Mouse (Mus musculus): ENCODE results near the gene Il21r.

GRCm38 (mm10) chr7:125649013-125649412 is 45.8 kb downstream of the Il21r start:
- TF ChIP-seq MAX (IDR thresholded peaks at IDR 0.05; ENCODE audit: low read depth) (no peak), CEBPB (IDR thresholded peaks at IDR 0.05; ENCODE audit: insufficient read depth, poor library complexity, severe bottlenecking) (no peak), TCF12 (IDR thresholded peaks at IDR 0.05; ENCODE audit: insufficient read depth, poor library complexity, severe bottlenecking) (peak; percentile 52), POLR2A (IDR thresholded peaks at IDR 0.05; ENCODE audit: insufficient read length, low read depth) (no peak), E2F4 (IDR thresholded peaks at IDR 0.05; ENCODE audit: insufficient read depth) (no peak), USF1 (IDR thresholded peaks at IDR 0.05; ENCODE audit: low read depth) (no peak), MYOG (IDR thresholded peaks at IDR 0.05; ENCODE audit: control insufficient read depth in 1 of 3, insufficient read depth in 1 of 3, insufficient read length in 2 of 3, low read depth in 2 of 3) (peak; percentile 39 to 92 (median 54)), TCF3 (IDR thresholded peaks at IDR 0.05; ENCODE audit: insufficient read length, low read depth) (no peak), MYOD1 (IDR thresholded peaks at IDR 0.05; ENCODE audit: control insufficient read depth in 1 of 3, insufficient read length in 2 of 3, low read depth in 2 of 3) (peak in 2 of 3 experiments; percentile 59 to 80), POLR2AphosphoS2 (IDR thresholded peaks at IDR 0.05; ENCODE audit: insufficient read length, low read depth) (no peak)
